Mouse (Mus musculus) midbrain, embryonic 12.5 days (tissue): Measurements from ENCODE around the gene Gm1330. TPM values are rescaled to one million over a fixed set of nuclear protein-coding genes. Genes with fewer than 3 reads are reported as not detected.
"Not testable (repeated sequence)": the region's sequence is repeated elsewhere in the genome, so short reads cannot be mapped to it uniquely, and the experiment has no call there.

Experiments used
- ATAC-seq: fragments of 200-750 bp; cut with Nextera tagmentation; 2 replicates; pipeline ENCODE4 v1.8.0; 2017; ENCODE audit warnings: low read depth, moderate TSS enrichment, moderate library complexity; ENCODE audit not compliant: low FRiP score
- H3K27ac ChIP-seq: fragments of 300-500 bp; sonication (generic); replicated peaks from 2 replicates; pipeline ENCODE4 v1.5.1; 2016; ENCODE audit warnings: mild to moderate bottlenecking
- H3K27me3 ChIP-seq: fragments of 300-500 bp; sonication (generic); 2 replicates; pipeline ENCODE4 v1.6.1; 2016; ENCODE audit warnings: mild to moderate bottlenecking
- H3K36me3 ChIP-seq: fragments of 300-500 bp; sonication (generic); 2 replicates; pipeline ENCODE4 v1.6.1; 2016
- H3K4me1 ChIP-seq: fragments of 300-500 bp; sonication (generic); 2 replicates; pipeline ENCODE4 v1.6.1; 2016
- H3K4me2 ChIP-seq: fragments of 300-500 bp; sonication (generic); replicated peaks from 2 replicates; pipeline ENCODE4 v1.6.1; 2016; ENCODE audit warnings: mild to moderate bottlenecking, moderate library complexity
- H3K4me3 ChIP-seq: fragments of 300-500 bp; sonication (generic); 2 replicates; pipeline ENCODE4 v1.5.1; 2016; ENCODE audit warnings: mild to moderate bottlenecking
- H3K9ac ChIP-seq: fragments of 300-500 bp; sonication (generic); replicated peaks from 2 replicates; pipeline ENCODE4 v1.6.1; 2016; ENCODE audit warnings: mild to moderate bottlenecking, moderate library complexity
- H3K9me3 ChIP-seq: fragments of 300-500 bp; sonication (generic); 2 replicates; pipeline ENCODE4 v1.6.1; 2016; ENCODE audit warnings: mild to moderate bottlenecking
- WGBS: fragments of 180-500 bp; shearing (Covaris S2); methylation state at CpG from one replicate; pipeline ENCODE4 v1.1.7; 2016; 5-methylcytosine and 5-hydroxymethylcytosine counted together
- polyA plus RNA-seq: library from polyadenylated mRNA; unstranded; fragments of >200 nt; fragmentation: Nextera tagmentation; extraction: Ambion mirVana; gene quantifications from 2 replicates; pipeline ENCODE4 v1.2.1, GENCODE M21; 2016

Gene Gm1330
- polyA plus RNA-seq, result not detected in 2 replicates

DNA sequence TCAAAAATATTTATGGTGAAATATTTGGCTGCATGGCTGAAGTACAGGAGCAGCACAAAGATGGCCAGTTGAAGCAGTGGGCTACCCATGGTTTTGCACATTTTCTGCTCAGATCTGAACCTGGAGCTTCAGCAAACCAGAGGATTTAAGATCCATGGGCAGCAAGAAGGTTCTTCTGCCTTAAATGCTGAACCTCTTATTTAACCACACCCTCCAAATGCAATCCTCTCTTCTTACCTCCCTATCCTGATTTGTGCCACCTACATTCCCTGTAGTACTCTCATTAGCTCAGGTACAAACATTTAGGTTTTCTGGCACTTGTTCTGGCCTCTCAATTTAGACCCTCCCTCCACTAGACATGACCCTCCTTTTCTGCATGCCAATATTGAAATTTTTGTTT lies at the start of gene Gm1330:
Gm1330 (minus strand) TSS at position 101 of the 400 bp plus-strand sequence.
- no peak for ATAC-seq
- no peaks in the 10 kb centered on the region for H3K27me3 ChIP-seq
- no peak within 1 kb of the TSS for H3K4me2 ChIP-seq
- H3K4me3 ChIP-seq, result no peak within 1 kb of the TSS
- no peak within 1 kb of the TSS for H3K9ac ChIP-seq
- no peaks in the 10 kb centered on the region for H3K9me3 ChIP-seq
- no peaks in the 10 kb centered on the region for H3K4me1 ChIP-seq
- no peaks in the 10 kb centered on the region for H3K36me3 ChIP-seq
- no peak within 1 kb of the TSS for H3K27ac ChIP-seq

DNA sequence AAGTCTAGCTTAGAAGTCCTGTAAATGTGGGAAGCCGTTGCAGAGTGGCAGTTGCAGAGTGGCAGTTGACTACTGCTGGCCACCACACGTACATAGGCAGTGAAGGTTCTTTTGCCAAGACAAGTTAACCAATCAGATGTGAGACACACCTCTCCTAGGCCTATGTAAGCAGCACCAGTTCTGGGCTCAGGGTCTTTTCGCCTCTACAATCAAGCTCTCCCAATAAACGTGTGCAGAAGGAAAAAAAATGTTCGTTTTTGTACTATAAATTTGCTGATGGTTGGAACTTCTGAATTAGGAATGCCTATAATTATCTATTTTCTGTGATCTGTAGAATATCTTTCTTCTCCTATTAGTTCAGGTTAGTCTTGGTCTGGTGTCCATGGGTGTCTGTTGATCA lies 14.1 kb upstream of the Gm1330 start, which contains the start of gene Gm10750:
Gm10750 (minus strand) TSS at position 101 of the 400 bp plus-strand sequence.
- ATAC-seq, result not testable (repeated sequence)

DNA sequence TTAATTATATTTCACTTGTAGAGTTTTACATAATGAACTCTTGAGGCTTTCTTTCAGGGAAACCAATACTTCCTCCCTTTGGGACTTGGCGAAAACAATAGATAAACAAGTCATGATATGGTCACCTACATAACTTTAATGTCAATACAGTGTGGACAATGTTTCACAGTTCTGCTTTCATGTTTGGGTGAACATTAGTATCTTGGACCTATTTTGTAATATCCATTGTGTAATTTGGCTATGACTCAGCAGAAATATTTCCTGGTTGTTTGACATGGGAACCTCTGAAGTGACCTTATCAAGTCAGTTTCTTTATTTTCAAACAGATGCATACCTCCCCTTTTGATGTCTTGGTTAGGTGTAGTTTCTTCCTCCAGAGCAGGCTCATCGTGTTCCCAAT lies 1.8 kb upstream of the Gm1330 start:
- ATAC-seq, result no peak
- no peaks in the 10 kb centered on the region for H3K9me3 ChIP-seq
- 82% methylated on average over 2 of the region's 2 CpGs for WGBS

More for the DNA sequence above, 14.1 kb upstream of the Gm1330 start, which contains the start of gene Gm10750:
- not testable (repeated sequence) for H3K4me2 ChIP-seq, H3K9ac ChIP-seq, H3K4me3 ChIP-seq, H3K27me3 ChIP-seq, H3K27ac ChIP-seq, H3K9me3 ChIP-seq, H3K4me1 ChIP-seq, H3K36me3 ChIP-seq
- 71% methylated on average over 5 of the region's 5 CpGs for WGBS

DNA sequence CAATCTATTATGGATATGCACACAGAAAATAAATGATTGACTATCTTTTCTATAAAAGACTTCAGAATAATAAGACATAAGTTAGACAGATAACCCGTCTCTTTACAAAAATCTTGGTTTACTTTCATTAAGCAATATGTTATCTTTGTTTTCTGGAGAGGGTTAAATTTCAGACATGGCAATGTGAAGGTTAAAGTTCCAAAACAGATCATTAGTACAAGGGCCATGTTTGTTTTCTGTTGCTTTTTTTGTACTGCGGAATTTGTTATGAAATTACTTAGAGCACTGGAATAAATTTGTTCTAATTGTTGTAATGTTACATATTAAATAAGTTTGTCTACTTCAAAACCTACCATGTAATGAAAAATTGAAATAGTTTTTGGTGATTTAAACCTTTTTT lies 7.9 kb downstream of the Gm1330 start:
- no peak for ATAC-seq
- Histone ChIP-seq H3K4me2 (no peak overlapping the region), H3K36me3 (no peaks in the 10 kb centered on the region), H3K4me3 (no peak overlapping the region), H3K9me3 (0 out of 2 replicates have a peak, but pooled peaks cover 2% of the 10 kb centered on the region), H3K4me1 (no peaks in the 10 kb centered on the region), H3K27me3 (no peaks in the 10 kb centered on the region), H3K9ac (no peak overlapping the region), H3K27ac (no peak overlapping the region)
- 90% methylated on average over 2 of the region's 2 CpGs for WGBS

More for the DNA sequence above, 1.8 kb upstream of the Gm1330 start:
- Histone ChIP-seq H3K36me3 (no peaks in the 10 kb centered on the region), H3K9ac (no peak overlapping the region), H3K4me3 (no peak overlapping the region), H3K4me2 (no peak overlapping the region), H3K27ac (no peak overlapping the region), H3K4me1 (no peaks in the 10 kb centered on the region), H3K27me3 (no peaks in the 10 kb centered on the region)

Other genes starting within 250 kb of the Gm1330 start
- not detected in 2 replicates for gene Cst11, start 231.8 kb downstream of the Gm1330 start, polyA plus RNA-seq
- gene 8030411F24Rik, start 221.2 kb downstream of the Gm1330 start, polyA plus RNA-seq, result not detected in 2 replicates
- not detected in 2 replicates for gene Cst12, start 213.9 kb downstream of the Gm1330 start, polyA plus RNA-seq
- not detected in 2 replicates for gene Cst8, start 204.5 kb downstream of the Gm1330 start, polyA plus RNA-seq
- gene Cst13, start 183.2 kb downstream of the Gm1330 start, polyA plus RNA-seq, result not detected in 2 replicates
- gene Cst9, start 168.1 kb downstream of the Gm1330 start, polyA plus RNA-seq, result not detected in 2 replicates
- not detected in 2 replicates for gene 9230104L09Rik, start 138.2 kb downstream of the Gm1330 start, polyA plus RNA-seq
- gene Cst3, start 127.6 kb downstream of the Gm1330 start, polyA plus RNA-seq, result 325 and 355 TPM in 2 replicates
- gene Gm10750, start 14.0 kb upstream of the Gm1330 start, polyA plus RNA-seq, result not detected in 2 replicates